Mouse (Mus musculus) C2C12 (cell line): ENCODE data around the gene Fam129b. TPM values are rescaled to one million over a fixed set of nuclear protein-coding genes. Genes with fewer than 3 reads are reported as not detected.

Source experiments
- H3K27me3 ChIP-seq: one replicate; pipeline ENCODE4 v1.6.1; 2011; ENCODE audit not compliant: control insufficient read depth, insufficient read depth, insufficient read length
- H3K36me3 ChIP-seq: one replicate; pipeline ENCODE4 v1.6.1; 2011; ENCODE audit not compliant: control insufficient read depth, insufficient read depth
- H3K4me3 ChIP-seq: one replicate; pipeline ENCODE4 v1.5.1; 2011; ENCODE audit warnings: mild to moderate bottlenecking, control low read depth; ENCODE audit not compliant: poor library complexity, insufficient read depth, severe bottlenecking
- H3K79me2 ChIP-seq: one replicate; pipeline ENCODE4 v1.6.1; 2011; ENCODE audit not compliant: control insufficient read depth, insufficient read depth
- H3K79me3 ChIP-seq: one replicate; pipeline ENCODE4 v1.6.1; 2011; ENCODE audit warnings: low read depth, control low read depth
- H3ac ChIP-seq: one replicate; pipeline ENCODE3; 2011; ENCODE audit warnings: low read depth; ENCODE audit not compliant: control insufficient read depth, insufficient read length
- CEBPB ChIP-seq: IDR thresholded peaks from one replicate; pipeline ENCODE4 v1.6.1; 2011; ENCODE audit warnings: low read depth, mild to moderate bottlenecking, control low read depth, moderate library complexity
- CTCF ChIP-seq: IDR thresholded peaks from one replicate; pipeline ENCODE4 v1.5.1; 2011; ENCODE audit not compliant: control insufficient read depth, insufficient read depth, insufficient read length
- FOSL1 ChIP-seq: IDR thresholded peaks from one replicate; pipeline ENCODE4 v1.8.0; 2011; ENCODE audit warnings: mild to moderate bottlenecking, low read length; ENCODE audit not compliant: poor library complexity, insufficient read depth, severe bottlenecking
- MAX ChIP-seq: IDR thresholded peaks from one replicate; pipeline ENCODE4 v1.6.1; 2011; ENCODE audit warnings: mild to moderate bottlenecking, control low read depth
- MYOD1 ChIP-seq: IDR thresholded peaks from one replicate; pipeline ENCODE4 v1.6.1; 2011; ENCODE audit warnings: low read depth; ENCODE audit not compliant: control insufficient read depth, insufficient read length
- MYOG ChIP-seq: IDR thresholded peaks from one replicate; pipeline ENCODE4 v1.6.1; 2011; ENCODE audit not compliant: control insufficient read depth, insufficient read length; ENCODE audit errors: extremely low read depth
- USF1 ChIP-seq: IDR thresholded peaks from one replicate; pipeline ENCODE4 v1.6.1; 2011; ENCODE audit warnings: low read depth, mild to moderate bottlenecking, control low read depth, moderate library complexity
- polyA plus RNA-seq: library from polyadenylated mRNA; unstranded; fragments of >200 nt; fragmentation: generic; extraction: Trizol; gene quantifications from one replicate; pipeline ENCODE4 v1.2.1, GENCODE M21; 2012; ENCODE audit warnings: missing spikeins

The Fam129b gene
- polyA plus RNA-seq, 1 experiment = 294 TPM

- Histone ChIP-seq H3K4me3 (peak overlapping the region; percentile 87), H3ac (peak overlapping the region; percentile 91), H3K27me3 (no peaks in the 10 kb centered on the region), H3K79me3 (peaks cover 63% of the 10 kb centered on the region), H3K36me3 (peaks cover 24% of the 10 kb centered on the region), H3K79me2 (peaks cover 83% of the 10 kb centered on the region)
- TF ChIP-seq CEBPB (no peak), MYOD1 (no peak), MAX (peak; percentile 51), CTCF (no peak)
Measured at GRCm38 (mm10) chr2:32876490-32877302, 782 bp downstream of the Fam129b start.

DNA sequence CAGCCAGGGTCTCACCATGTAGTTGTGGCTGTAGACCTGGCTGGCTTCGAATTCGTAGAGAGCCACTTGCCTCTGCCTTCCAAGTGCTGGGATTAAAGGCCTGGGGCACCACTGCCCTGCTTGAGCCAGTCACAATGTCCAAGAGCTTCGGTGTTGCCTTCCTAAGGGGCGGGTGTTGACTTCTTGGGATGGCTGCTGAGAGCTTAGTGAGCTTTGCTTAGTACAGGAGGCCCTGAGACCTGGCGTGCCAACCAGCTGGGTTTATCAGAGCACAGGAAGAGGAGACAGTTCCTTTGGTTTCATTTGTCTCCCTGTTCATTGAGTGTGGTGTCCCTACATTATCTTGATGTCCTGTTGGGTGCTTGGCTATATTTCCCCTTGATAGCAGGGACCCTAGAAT, 1.4 kb downstream of the Fam129b start:
- H3K36me3 ChIP-seq = peaks cover 24% of the 10 kb centered on the region
- peaks cover 63% of the 10 kb centered on the region for H3K79me3 ChIP-seq
- peaks cover 89% of the 10 kb centered on the region for H3K79me2 ChIP-seq
- H3K27me3 ChIP-seq = no peaks in the 10 kb centered on the region
- TF ChIP-seq FOSL1 (no peak), CTCF (no peak), USF1 (no peak), MYOG (no peak), CEBPB (no peak)
- peak overlapping the region; percentile 91 for H3ac ChIP-seq
- peak overlapping the region; percentile 87 for H3K4me3 ChIP-seq

- peak overlapping the region; percentile 91 for H3ac ChIP-seq
- peak overlapping the region; percentile 87 for H3K4me3 ChIP-seq
- no peak for TF ChIP-seq MYOD1
- TF ChIP-seq MAX = no peak
- no peak for TF ChIP-seq USF1
- TF ChIP-seq CTCF = no peak
- no peak for TF ChIP-seq CEBPB
- TF ChIP-seq MYOG = no peak
- TF ChIP-seq FOSL1 = no peak
- peaks cover 93% of the 10 kb centered on the region for H3K79me2 ChIP-seq
- no peaks in the 10 kb centered on the region for H3K27me3 ChIP-seq
- peaks cover 24% of the 10 kb centered on the region for H3K36me3 ChIP-seq
- H3K79me3 ChIP-seq = peaks cover 63% of the 10 kb centered on the region
Measured at GRCm38 (mm10) chr2:32877761-32878393, 2.0 kb downstream of the Fam129b start.

DNA sequence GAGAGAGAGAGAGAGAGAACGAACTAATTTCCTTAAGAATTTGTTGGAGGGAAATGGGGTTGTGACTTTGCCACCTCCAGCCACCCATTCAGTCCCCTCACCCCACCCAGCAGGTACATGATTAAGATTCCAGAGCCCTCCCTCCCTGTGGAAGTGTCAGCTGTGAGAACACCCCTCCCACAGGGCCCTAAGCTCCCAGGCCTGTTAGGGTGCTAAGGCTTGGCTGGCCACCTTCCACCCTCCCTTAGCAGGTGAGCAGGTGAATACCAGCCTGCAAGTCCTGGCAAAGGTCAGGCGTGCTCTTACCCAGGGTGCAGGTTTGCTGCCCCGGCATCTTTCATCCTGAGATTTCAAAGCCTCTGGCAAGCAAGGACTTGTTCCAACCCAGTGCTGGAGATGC, 2.5 kb downstream of the Fam129b start:
- no peaks in the 10 kb centered on the region for H3K27me3 ChIP-seq
- peaks cover 30% of the 10 kb centered on the region for H3K36me3 ChIP-seq
- no peak for TF ChIP-seq MAX
- TF ChIP-seq FOSL1 = no peak
- TF ChIP-seq USF1 = no peak
- no peak for TF ChIP-seq MYOD1
- TF ChIP-seq MYOG = no peak
- no peak for TF ChIP-seq CTCF
- no peak for TF ChIP-seq CEBPB
- peak overlapping the region; percentile 91 for H3ac ChIP-seq
- peak overlapping the region; percentile 87 for H3K4me3 ChIP-seq
- peaks cover 68% of the 10 kb centered on the region for H3K79me3 ChIP-seq
- H3K79me2 ChIP-seq = peaks cover 98% of the 10 kb centered on the region

DNA sequence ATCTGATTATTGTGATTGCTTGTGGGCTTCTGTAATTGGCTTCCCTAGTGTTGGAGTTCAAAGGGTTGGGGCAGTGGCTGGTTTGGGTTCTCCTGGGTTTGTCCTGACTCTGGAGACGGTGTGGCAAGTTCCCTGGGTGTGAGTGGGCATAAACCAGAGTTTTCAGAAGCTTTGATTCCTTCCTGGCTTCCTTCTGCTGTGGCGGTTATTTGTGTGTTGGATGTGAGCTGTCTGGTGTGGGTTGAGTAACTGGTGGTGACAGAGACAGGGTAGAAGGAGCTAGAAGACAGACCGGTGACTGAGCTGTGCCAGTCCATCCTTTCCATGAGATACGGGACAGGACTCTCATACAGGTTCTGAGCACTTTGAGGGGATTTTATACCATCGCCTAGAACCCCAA, 3.7 kb downstream of the Fam129b start:
- no peaks in the 10 kb centered on the region for H3K27me3 ChIP-seq
- H3K4me3 ChIP-seq = peak overlapping the region; percentile 87
- H3K79me2 ChIP-seq = peaks cover 98% of the 10 kb centered on the region
- TF ChIP-seq CTCF (no peak), FOSL1 (no peak), MYOD1 (no peak), CEBPB (no peak)
- peaks cover 74% of the 10 kb centered on the region for H3K79me3 ChIP-seq
- H3ac ChIP-seq = peak overlapping the region; percentile 44
- H3K36me3 ChIP-seq = peaks cover 42% of the 10 kb centered on the region

- Histone ChIP-seq H3K79me2 (peaks cover 98% of the 10 kb centered on the region), H3K79me3 (peaks cover 81% of the 10 kb centered on the region), H3K36me3 (peaks cover 53% of the 10 kb centered on the region), H3K27me3 (no peaks in the 10 kb centered on the region), H3K4me3 (no peak overlapping the region), H3ac (peak overlapping the region; percentile 51)
- TF ChIP-seq USF1 (no peak), MYOG (no peak), CEBPB (peak; percentile 29), CTCF (no peak), MAX (peak; percentile 55), FOSL1 (no peak), MYOD1 (no peak)
Measured at GRCm38 (mm10) chr2:32881054-32881453, 5.1 kb downstream of the Fam129b start.
